Mouse (Mus musculus) heart, adult 2 months (tissue): ENCODE data around the gene 4933428G20Rik. TPM values are rescaled to one million over a fixed set of nuclear protein-coding genes. Genes with fewer than 3 reads are reported as not detected.

Experiments used
- DNase-seq, 2 experiments: peaks; one replicate each; pipeline ENCODE4 v3.0.0; 2021
- H3K27ac ChIP-seq: fragments of 200-600 bp; 2 replicates; pipeline ENCODE4 v1.8.1; 2022
- H3K27me3 ChIP-seq: fragments of 200-500 bp; 2 replicates; pipeline ENCODE4 v1.6.1; 2012; ENCODE audit warnings: mild to moderate bottlenecking, low read length, inconsistent platforms, mixed read lengths; ENCODE audit not compliant: control insufficient read depth, insufficient read depth
- H3K36me3 ChIP-seq: fragments of 200-500 bp; 2 replicates; pipeline ENCODE4 v1.6.1; 2012; ENCODE audit warnings: low read length, inconsistent platforms; ENCODE audit not compliant: control insufficient read depth, insufficient read depth
- H3K4me1 ChIP-seq: fragments of 200-500 bp; 2 replicates; pipeline ENCODE4 v1.6.1; 2011; ENCODE audit warnings: low read length; ENCODE audit not compliant: control insufficient read depth, insufficient read depth
- H3K4me3 ChIP-seq: fragments of 200-600 bp; 2 replicates; pipeline ENCODE4 v1.8.1; 2022
- H3K79me2 ChIP-seq: fragments of 200-500 bp; replicated peaks from 2 replicates; pipeline ENCODE4 v1.6.1; 2012; ENCODE audit warnings: mild to moderate bottlenecking, inconsistent platforms, low read length, moderate library complexity, mixed read lengths; ENCODE audit not compliant: control insufficient read depth, insufficient read depth
- H3K9ac ChIP-seq: fragments of 200-500 bp; 2 replicates; pipeline ENCODE4 v1.6.1; 2012; ENCODE audit warnings: low read depth, mild to moderate bottlenecking, control low read depth, inconsistent platforms, low read length, mixed read lengths
- CTCF ChIP-seq: fragments of 200-600 bp; IDR thresholded peaks from 2 replicates; pipeline ENCODE4 v1.8.1; 2022; ENCODE audit warnings: antibody characterized with exemption, mild to moderate bottlenecking, moderate library complexity
- EP300 ChIP-seq: fragments of 200-500 bp; IDR thresholded peaks from 2 replicates; pipeline ENCODE4 v1.6.1; 2011; ENCODE audit warnings: low read depth, low read length, control low read depth; ENCODE audit not compliant: insufficient read depth
- POLR2A ChIP-seq: fragments of 200-500 bp; IDR thresholded peaks from 2 replicates; pipeline ENCODE4 v1.6.1; 2011; ENCODE audit warnings: mild to moderate bottlenecking, low read depth, low read length, control low read depth; ENCODE audit not compliant: insufficient read depth
- WGBS: fragments of 180-500 bp; shearing (Covaris S2); methylation state at CpG from one replicate; pipeline ENCODE4 v1.1.7; 2018; 5-methylcytosine and 5-hydroxymethylcytosine counted together
- intact Hi-C: fragments of 180-260 bp; cut with DNase I; formaldehyde crosslinking; loops from one replicate; pipeline ENCODE4 v1.15.1; 2025
- polyA plus RNA-seq: library from polyadenylated mRNA; depleted of rRNA; stranded (reverse); fragments of >200 nt; gene quantifications from 2 replicates; pipeline ENCODE4 v1.2.3, GENCODE M21; 2012
- total RNA-seq, 2 experiments: library from RNA; stranded (reverse); gene quantifications; 2 replicates each; pipeline ENCODE4 v1.2.3; 2021

4933428G20Rik gene
- total and polyA plus RNA-seq, 3 experiments, result not detected

DNA sequence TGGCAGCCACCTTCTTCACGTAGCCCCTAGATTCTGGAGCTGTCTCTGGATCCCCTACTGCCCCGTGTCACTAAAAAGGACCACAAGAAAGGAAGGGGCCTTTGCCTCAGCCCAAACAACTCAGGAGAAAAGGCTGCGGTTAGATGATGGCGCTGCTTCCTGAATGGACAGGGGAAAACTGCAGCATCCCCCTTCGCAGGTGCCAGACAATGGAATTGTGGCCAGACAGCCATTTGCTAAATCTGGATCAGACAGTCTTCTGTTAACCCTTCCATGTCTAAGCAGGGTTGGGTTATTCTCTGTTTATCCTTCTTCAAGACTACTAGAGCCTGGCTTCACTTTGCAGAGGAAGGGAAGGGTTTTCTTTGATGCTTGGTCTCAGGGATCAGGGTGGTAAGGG lies 30.8 kb upstream of the 4933428G20Rik start:
- Histone ChIP-seq H3K27me3 (peaks cover 17% of the 10 kb centered on the region), H3K4me1 (no peaks in the 10 kb centered on the region), H3K4me3 (no peak overlapping the region), H3K79me2 (no peaks in the 10 kb centered on the region), H3K36me3 (no peaks in the 10 kb centered on the region), H3K27ac (no peak overlapping the region), H3K9ac (no peak overlapping the region)
- no peak for TF ChIP-seq CTCF
- TF ChIP-seq POLR2A, result no peak
- no peak for TF ChIP-seq EP300
- DNase-seq, result no peak
- WGBS, result 49% methylated on average over 5 of the region's 5 CpGs
- intact Hi-C loops, result loop anchor here (1.0 to 5.0 kb wide), 4 partner anchors 26 to 171 kb away; partner anchors contain the start of genes Pcgf2 and Psmb3

DNA sequence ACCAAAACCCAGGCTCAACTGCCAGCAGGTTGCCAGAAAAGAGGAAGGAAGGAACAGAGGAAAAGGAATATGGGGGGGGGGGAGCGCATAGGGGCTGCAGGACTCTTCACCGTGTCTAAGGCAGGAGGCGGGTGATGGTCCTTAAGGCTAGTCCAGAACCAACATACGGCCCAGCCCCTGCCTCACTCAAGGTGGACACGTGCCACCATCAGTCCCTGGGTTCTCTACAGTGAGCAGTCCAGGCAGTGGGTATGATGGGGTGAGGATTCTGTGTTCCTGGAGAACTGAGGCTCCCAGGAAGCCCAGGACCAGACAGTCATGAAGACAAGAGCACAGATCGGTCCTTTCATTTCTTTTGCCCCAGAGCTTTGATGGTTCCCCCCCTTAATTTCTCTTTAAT lies 29.9 kb upstream of the 4933428G20Rik start:
- Histone ChIP-seq H3K36me3 (no peaks in the 10 kb centered on the region), H3K4me1 (no peaks in the 10 kb centered on the region), H3K9ac (no peak overlapping the region), H3K4me3 (no peak overlapping the region), H3K79me2 (no peaks in the 10 kb centered on the region), H3K27me3 (peaks cover 13% of the 10 kb centered on the region), H3K27ac (no peak overlapping the region)
- WGBS, result 73% methylated on average over 6 of the region's 6 CpGs
- intact Hi-C loops, result loop anchor here (2.0 to 5.0 kb wide), 3 partner anchors 27 to 172 kb away; partner anchors contain the start of genes Pcgf2 and Psmb3
- DNase-seq, result no peak
- TF ChIP-seq CTCF (no peak), EP300 (no peak), POLR2A (no peak)

DNA sequence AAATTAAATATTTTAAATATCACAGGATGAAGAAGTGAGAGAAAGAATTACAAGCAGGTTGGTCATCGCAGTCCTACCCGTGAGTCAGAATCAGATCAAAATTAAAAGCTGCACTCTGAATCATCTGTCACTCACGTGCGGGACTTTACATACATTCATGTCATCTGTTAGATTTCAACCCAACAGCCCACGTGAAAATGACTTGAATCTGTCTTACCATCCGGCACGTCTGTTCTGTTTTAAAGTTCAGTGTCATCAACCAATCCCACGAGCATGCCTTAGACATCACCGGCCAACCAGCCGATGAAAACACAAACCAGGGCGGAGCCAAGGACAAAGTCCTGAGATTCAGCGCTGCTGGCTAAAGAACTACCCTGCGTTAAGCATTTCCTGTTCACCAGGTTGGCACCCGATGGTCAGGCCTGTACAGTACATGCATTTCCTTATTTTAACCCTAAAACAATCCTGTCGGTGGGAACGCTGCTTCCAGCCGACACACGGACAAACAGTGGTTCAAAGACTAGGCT lies 28.2 kb upstream of the 4933428G20Rik start:
- intact Hi-C loops, result no loop called here
- H3K79me2 ChIP-seq, result no peaks in the 10 kb centered on the region
- peaks cover 3% of the 10 kb centered on the region for H3K27me3 ChIP-seq
- H3K4me3 ChIP-seq, result no peak overlapping the region
- 71% methylated on average over 18 of the region's 18 CpGs for WGBS
- no peaks in the 10 kb centered on the region for H3K4me1 ChIP-seq
- TF ChIP-seq EP300 (no peak), CTCF (no peak), POLR2A (no peak)
- H3K36me3 ChIP-seq, result no peaks in the 10 kb centered on the region
- no peak for DNase-seq
- H3K27ac ChIP-seq, result no peak overlapping the region
- H3K9ac ChIP-seq, result no peak overlapping the region

DNA sequence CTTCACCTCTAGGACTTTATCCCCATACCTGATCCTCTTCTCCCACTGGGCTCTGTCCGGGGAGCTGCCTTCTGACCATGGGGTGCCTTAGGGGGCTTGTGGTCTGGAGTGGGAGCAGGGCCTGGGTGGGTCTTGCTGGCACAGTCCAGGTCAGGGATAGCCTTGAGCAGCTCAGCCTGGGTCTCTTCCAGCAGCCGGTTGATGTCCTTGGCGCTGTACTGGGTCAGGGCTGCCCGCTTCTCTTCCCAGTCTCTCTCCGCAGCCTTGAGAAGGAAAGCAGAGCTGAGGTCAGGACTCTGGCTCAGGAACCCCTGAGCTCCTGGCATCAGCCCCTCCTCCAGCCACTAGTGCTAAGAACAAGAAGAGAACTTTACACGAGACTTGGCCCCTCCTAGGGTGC lies 25.2 kb upstream of the 4933428G20Rik start:
- DNase-seq, result no peak
- Histone ChIP-seq H3K4me1 (no peaks in the 10 kb centered on the region), H3K4me3 (no peak overlapping the region), H3K27ac (no peak overlapping the region), H3K79me2 (no peaks in the 10 kb centered on the region), H3K36me3 (no peaks in the 10 kb centered on the region), H3K9ac (no peak overlapping the region), H3K27me3 (no peaks in the 10 kb centered on the region)
- TF ChIP-seq EP300, result no peak
- TF ChIP-seq CTCF, result no peak
- 92% methylated on average over 6 of the region's 6 CpGs for WGBS
- intact Hi-C loops, result no loop called here

DNA sequence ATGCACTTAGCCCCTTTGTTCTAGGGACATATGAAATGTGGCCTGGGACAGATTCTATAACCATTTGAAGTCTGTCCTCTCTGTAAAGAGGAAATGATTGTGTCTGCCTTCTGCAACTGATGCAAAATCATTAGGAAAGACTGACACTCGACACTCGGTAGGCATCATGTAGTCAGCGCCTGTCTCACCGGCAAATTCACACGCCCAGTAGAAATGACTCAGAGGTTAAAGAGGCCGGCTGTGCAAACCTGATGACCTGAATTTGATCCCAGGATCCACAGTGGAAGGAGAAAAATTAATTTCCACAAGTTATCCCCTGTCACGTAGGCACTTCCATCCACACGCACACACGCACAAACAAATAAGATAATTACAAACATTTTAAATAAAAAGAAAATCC lies 24.2 kb upstream of the 4933428G20Rik start:
- Histone ChIP-seq H3K27ac (no peak overlapping the region), H3K4me3 (no peak overlapping the region), H3K9ac (no peak overlapping the region), H3K36me3 (no peaks in the 10 kb centered on the region), H3K4me1 (no peaks in the 10 kb centered on the region), H3K27me3 (no peaks in the 10 kb centered on the region), H3K79me2 (no peaks in the 10 kb centered on the region)
- 53% methylated on average over 9 of the region's 9 CpGs for WGBS
- no peak for DNase-seq
- intact Hi-C loops, result no loop called here
- TF ChIP-seq EP300 (no peak), POLR2A (no peak), CTCF (no peak)

DNA sequence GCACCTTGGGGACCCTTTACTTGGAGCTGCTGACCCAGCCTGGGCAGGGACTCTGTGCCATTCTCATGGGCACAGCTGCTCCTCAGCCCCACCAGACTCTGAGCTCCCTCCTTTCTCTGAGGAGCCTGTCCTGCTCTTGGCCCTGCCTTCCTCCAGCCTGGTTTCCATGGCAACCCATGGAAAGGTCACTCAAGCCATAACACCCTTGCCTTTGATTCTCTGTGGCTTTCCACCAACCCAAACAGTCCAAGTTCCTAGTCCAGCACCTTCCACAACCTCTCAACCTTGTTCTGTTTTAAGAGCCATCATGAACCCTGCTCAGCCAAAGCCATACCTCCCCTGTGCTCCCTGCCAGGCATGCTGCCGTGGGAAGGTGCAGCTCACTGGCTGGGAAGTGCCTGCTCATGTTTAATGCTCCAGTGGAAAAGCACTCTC lies 23.7 kb upstream of the 4933428G20Rik start:
- TF ChIP-seq EP300 (no peak), POLR2A (no peak), CTCF (no peak)
- Histone ChIP-seq H3K4me1 (no peaks in the 10 kb centered on the region), H3K27me3 (no peaks in the 10 kb centered on the region), H3K27ac (no peak overlapping the region), H3K9ac (no peak overlapping the region), H3K79me2 (no peaks in the 10 kb centered on the region), H3K36me3 (no peaks in the 10 kb centered on the region), H3K4me3 (no peak overlapping the region)
- WGBS, result 14% methylated on average over 1 of the region's 1 CpGs
- intact Hi-C loops, result no loop called here
- DNase-seq, result peak in 1 of 2 experiments; percentile 23
